Mouse (Mus musculus) CH12.LX (cell line): ENCODE results near the gene Ifngr2. TPM values are rescaled to one million over a fixed set of nuclear protein-coding genes. Genes with fewer than 3 reads are reported as not detected.

ENCODE experiments used
- DNase-seq: peaks from one replicate; pipeline ENCODE4 v3.0.0-alpha.2; 2013; ENCODE audit errors: extremely low read depth
- H3K27ac ChIP-seq: 2 replicates; pipeline ENCODE4 v1.5.1; 2012; ENCODE audit warnings: low read depth, mild to moderate bottlenecking, control low read depth, moderate library complexity; ENCODE audit not compliant: insufficient read depth
- H3K27me3 ChIP-seq: replicated peaks from 2 replicates; pipeline ENCODE3; 2012; ENCODE audit warnings: inconsistent platforms
- H3K36me3 ChIP-seq, 2 experiments: replicated peaks in 1 of 2; 2 replicates each; pipeline versions ENCODE3 to v1.6.1; 2012; ENCODE audit warnings: inconsistent platforms in 1 of 2, low read length in 1 of 2, mild to moderate bottlenecking in 1 of 2, mixed read lengths in 1 of 2, moderate library complexity in 1 of 2; ENCODE audit not compliant: control insufficient read depth in 1 of 2, insufficient read depth in 1 of 2
- H3K4me1 ChIP-seq, 2 experiments: 2 replicates each; pipeline ENCODE4 v1.6.1; 2012; ENCODE audit warnings: inconsistent platforms in 1 of 2, moderate library complexity in 1 of 2; ENCODE audit not compliant: insufficient read depth in 2 of 2, control insufficient read depth in 1 of 2
- H3K4me2 ChIP-seq: 2 replicates; pipeline ENCODE4 v1.6.1; 2012; ENCODE audit warnings: low read depth, mild to moderate bottlenecking, control low read depth; ENCODE audit not compliant: poor library complexity, insufficient read depth, severe bottlenecking
- H3K4me3 ChIP-seq, 3 experiments: fragments of 150-350 bp in 1 of 3; sonication (generic) in 1 of 3; replicated peaks in 1 of 3; 2 replicates each; pipeline versions ENCODE3 to v1.5.1; 2011 to 2012; ENCODE audit warnings: low read depth in 2 of 3, low read length in 2 of 3, mild to moderate bottlenecking in 2 of 3, moderate library complexity in 2 of 3, control low read depth in 1 of 3, improper control_type of control experiment in 1 of 3, inconsistent platforms in 1 of 3, mixed read lengths in 1 of 3; ENCODE audit not compliant: poor library complexity in 1 of 3
- H3K79me2 ChIP-seq: replicated peaks from 2 replicates; pipeline ENCODE4 v1.6.1; 2012; ENCODE audit warnings: mild to moderate bottlenecking, moderate library complexity; ENCODE audit not compliant: control insufficient read depth, poor library complexity, insufficient read depth, severe bottlenecking; ENCODE audit errors: extremely low read depth
- H3K9ac ChIP-seq: 2 replicates; pipeline ENCODE4 v1.6.1; 2012; ENCODE audit warnings: low read depth, mild to moderate bottlenecking, control low read depth, moderate library complexity; ENCODE audit not compliant: insufficient read depth
- H3K9me3 ChIP-seq: replicated peaks from 2 replicates; pipeline ENCODE3; 2012; ENCODE audit warnings: low read length, inconsistent platforms, mixed read lengths
- BHLHE40 ChIP-seq: IDR thresholded peaks from 2 replicates; pipeline ENCODE4 v1.6.1; 2011; ENCODE audit warnings: mild to moderate bottlenecking, low read depth, low read length, improper control_type of control experiment
- CTCF ChIP-seq, 2 experiments: IDR thresholded peaks in 1 of 2; conservative IDR thresholded peaks in 1 of 2; 2 replicates each; pipeline ENCODE4 v1.5.1; 2011 to 2012; ENCODE audit warnings: low read depth in 2 of 2, low read length in 2 of 2, improper control_type of control experiment in 1 of 2, inconsistent platforms in 1 of 2, mild to moderate bottlenecking in 1 of 2, moderate library complexity in 1 of 2
- ELF1 ChIP-seq: IDR thresholded peaks from 2 replicates; pipeline ENCODE4 v1.6.1; 2014; ENCODE audit warnings: low read depth, mild to moderate bottlenecking, inconsistent platforms, low read length, improper control_type of control experiment
- ETS1 ChIP-seq: conservative IDR thresholded peaks from 2 replicates; pipeline ENCODE4 v1.6.1; 2012; ENCODE audit warnings: low read depth, mild to moderate bottlenecking, inconsistent platforms, low read length, improper control_type of control experiment, moderate library complexity
- HCFC1 ChIP-seq: IDR thresholded peaks from 2 replicates; pipeline ENCODE4 v1.6.1; 2012; ENCODE audit warnings: low read depth, mild to moderate bottlenecking, inconsistent platforms, low read length, improper control_type of control experiment
- IRF4 ChIP-seq: IDR thresholded peaks from 2 replicates; pipeline ENCODE4 v1.6.1; 2014; ENCODE audit warnings: low read depth, mild to moderate bottlenecking, inconsistent platforms, low read length, improper control_type of control experiment
- JUN ChIP-seq: IDR thresholded peaks from 2 replicates; pipeline ENCODE4 v1.6.1; 2011; ENCODE audit warnings: low read depth, mild to moderate bottlenecking, low read length, improper control_type of control experiment, moderate library complexity; ENCODE audit not compliant: insufficient read depth
- MAX ChIP-seq: IDR thresholded peaks from 2 replicates; pipeline ENCODE4 v1.6.1; 2011; ENCODE audit warnings: low read length, improper control_type of control experiment
- MYC ChIP-seq: IDR thresholded peaks from 2 replicates; pipeline ENCODE4 v1.6.1; 2011; ENCODE audit warnings: low read depth, mild to moderate bottlenecking, improper control_type of control experiment, low read length
- POLR2A ChIP-seq: IDR thresholded peaks from 2 replicates; pipeline ENCODE4 v1.6.1; 2011; ENCODE audit warnings: low read depth, mild to moderate bottlenecking, improper control_type of control experiment, low read length
- SIN3A ChIP-seq: IDR thresholded peaks from 2 replicates; pipeline ENCODE4 v1.6.1; 2012; ENCODE audit warnings: low read length, improper control_type of control experiment, inconsistent platforms
- TCF12 ChIP-seq: IDR thresholded peaks from 2 replicates; pipeline ENCODE4 v1.6.1; 2014; ENCODE audit warnings: low read depth, mild to moderate bottlenecking, inconsistent platforms, low read length, improper control_type of control experiment
- UBTF ChIP-seq: IDR thresholded peaks from 2 replicates; pipeline ENCODE4 v1.6.1; 2012; ENCODE audit warnings: low read depth, mild to moderate bottlenecking, inconsistent platforms, low read length, improper control_type of control experiment, moderate library complexity
- USF1 ChIP-seq: IDR thresholded peaks from 2 replicates; pipeline ENCODE4 v1.6.1; 2014; ENCODE audit warnings: low read depth, mild to moderate bottlenecking, inconsistent platforms, low read length, improper control_type of control experiment
- ZKSCAN1 ChIP-seq: IDR thresholded peaks from 2 replicates; pipeline ENCODE4 v1.6.1; 2012; ENCODE audit warnings: low read depth, inconsistent platforms, low read length, improper control_type of control experiment, borderline replicate concordance
- dilution Hi-C: fragments of 300-500 bp; cut with MboI; formaldehyde crosslinking; loops from 2 replicates; pipeline ENCODE4 v1.14.3; 2020; ENCODE audit warnings: low sequenced_read_pairs; ENCODE audit not compliant: extremely low pct_unique_long_range_greater_than_20kb, extremely low pct_ligation_motif_present
- in situ Hi-C: fragments of 300-500 bp; cut with MboI; formaldehyde crosslinking; loops from 3 replicates; pipeline ENCODE4 v1.14.3; 2019; ENCODE audit warnings: low sequenced_read_pairs, low pct_ligation_motif_present, low pct_unique_long_range_greater_than_20kb, mixed read lengths
- polyA plus RNA-seq: library from polyadenylated mRNA; unstranded; fragments of >175 nt; gene quantifications from 2 replicates; pipeline ENCODE4 v1.2.1, GENCODE M21; 2012; ENCODE audit warnings: low read depth; ENCODE audit not compliant: insufficient read length
- total RNA-seq, 2 experiments: library from RNA; depleted of rRNA; stranded (reverse); fragments of 300-350 nt in 1 of 2; fragments of >200 nt in 1 of 2; gene quantifications; 2 replicates each; pipeline ENCODE4 v1.2.3; 2012 to 2014

Gene Ifngr2
- total and polyA plus RNA-seq, 3 experiments: 29.6 to 39.2 (median 36.1) TPM

GRCm38 (mm10) chr16:91609501-91610245 lies 62.8 kb downstream of the Ifngr2 start:
- Histone ChIP-seq H3K9ac (no peak overlapping the region), H3K4me2 (no peak overlapping the region), H3K4me3 (no peak overlapping the region), H3K79me2 (no peaks in the 10 kb centered on the region), H3K4me1 (peaks cover 0 to 14% of the 10 kb centered on the region in 2 experiments; a peak in 1 of 4 replicates), H3K27ac (no peak overlapping the region), H3K27me3 (no peaks in the 10 kb centered on the region), H3K36me3 (no peaks in the 10 kb centered on the region), H3K9me3 (no peaks in the 10 kb centered on the region)
- in situ Hi-C loops: no loop called here
- dilution Hi-C loops: no loop called here
- no peak for DNase-seq
- TF ChIP-seq POLR2A (no peak), MAX (no peak), USF1 (no peak), UBTF (no peak), HCFC1 (no peak), JUN (no peak), SIN3A (no peak)

DNA sequence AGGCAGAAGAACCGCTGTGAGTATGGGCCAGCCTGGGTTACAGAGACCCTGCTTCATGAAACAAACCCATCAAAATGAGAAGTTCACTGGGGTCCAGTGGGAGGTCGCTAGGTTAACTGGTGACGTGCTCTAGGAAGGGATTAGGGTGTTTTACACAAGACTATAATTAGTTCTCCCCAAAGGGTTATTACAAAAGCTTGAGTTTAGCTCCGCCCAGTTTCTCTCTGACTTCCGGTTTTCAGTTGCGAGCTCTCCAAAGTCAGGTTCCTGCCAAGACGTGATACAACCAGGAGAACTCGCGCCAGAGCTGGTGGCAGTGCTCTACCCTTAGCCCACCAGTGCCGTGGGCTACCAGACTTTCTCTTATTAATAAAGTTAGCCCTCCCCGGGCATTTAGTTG lies 64.4 kb downstream of the Ifngr2 start:
- H3K27me3 ChIP-seq: no peaks in the 10 kb centered on the region
- in situ Hi-C loops: no loop called here
- no peak overlapping the region for H3K4me2 ChIP-seq
- peaks cover 0 to 14% of the 10 kb centered on the region in 2 experiments; a peak in 1 of 4 replicates for H3K4me1 ChIP-seq
- TF ChIP-seq ELF1 (0 out of 2 replicates have a peak, but pooled peaks have one; percentile 42), BHLHE40 (no peak)
- no peaks in the 10 kb centered on the region for H3K9me3 ChIP-seq
- dilution Hi-C loops: no loop called here
- H3K27ac ChIP-seq: no peak overlapping the region
- DNase-seq: no peak
- no peaks in the 10 kb centered on the region for H3K36me3 ChIP-seq
- no peaks in the 10 kb centered on the region for H3K79me2 ChIP-seq
- no peak overlapping the region for H3K9ac ChIP-seq
- no peak overlapping the region for H3K4me3 ChIP-seq

DNA sequence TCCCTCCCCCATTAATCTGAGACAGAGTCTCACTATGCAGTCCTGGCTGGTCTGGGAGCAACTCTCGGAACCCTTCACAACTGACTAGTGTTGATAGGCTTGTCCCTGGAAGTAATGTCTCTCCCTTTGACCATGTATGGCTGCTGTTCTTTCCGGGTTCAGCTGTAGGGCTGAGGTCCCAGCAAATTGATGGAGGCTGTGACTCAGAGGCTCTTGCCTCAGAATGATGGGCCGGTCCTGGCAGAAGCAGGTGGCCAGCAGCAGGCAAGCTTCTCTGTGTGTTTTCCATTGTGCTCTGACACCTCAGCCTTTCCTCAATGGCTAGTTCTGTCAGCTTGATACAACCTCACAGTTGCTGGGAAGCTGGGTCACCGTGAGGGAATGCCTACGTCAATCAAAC lies 65.7 kb downstream of the Ifngr2 start:
- DNase-seq: no peak
- no peak overlapping the region for H3K4me2 ChIP-seq
- no peak overlapping the region for H3K27ac ChIP-seq
- no peak overlapping the region for H3K4me3 ChIP-seq
- no peaks in the 10 kb centered on the region for H3K36me3 ChIP-seq
- dilution Hi-C loops (no loop called here), in situ Hi-C loops (no loop called here)
- no peak overlapping the region for H3K9ac ChIP-seq
- no peaks in the 10 kb centered on the region for H3K9me3 ChIP-seq
- no peaks in the 10 kb centered on the region for H3K79me2 ChIP-seq
- H3K27me3 ChIP-seq: no peaks in the 10 kb centered on the region
- peaks cover 0 to 10% of the 10 kb centered on the region in 2 experiments; a peak in 1 of 4 replicates for H3K4me1 ChIP-seq
- no peak for TF ChIP-seq ZKSCAN1
- TF ChIP-seq IRF4: no peak
- TF ChIP-seq CTCF (conservative IDR thresholded peaks at IDR 0.05 in 1 of 2, IDR thresholded peaks at IDR 0.05 in 1 of 2; ENCODE audit: low read depth in 2 of 2, low read length in 2 of 2): no peak
- no peak for TF ChIP-seq ETS1
- TF ChIP-seq MYC: no peak
- no peak for TF ChIP-seq ELF1
- no peak for TF ChIP-seq TCF12
